Mouse (Mus musculus) ES-Bruce4 (cell line): Measurements from ENCODE around the gene Ick. TPM values are rescaled to one million over a fixed set of nuclear protein-coding genes. Genes with fewer than 3 reads are reported as not detected.
"Not testable (repeated sequence)": the region's sequence is repeated elsewhere in the genome, so short reads cannot be mapped to it uniquely, and the experiment has no call there.

Experiments
- H3K27ac ChIP-seq: 2 replicates; pipeline ENCODE4 v1.5.1; 2012; ENCODE audit warnings: low read length, inconsistent platforms; ENCODE audit not compliant: insufficient read depth
- H3K27me3 ChIP-seq: 2 replicates; pipeline ENCODE4 v1.6.1; 2012; ENCODE audit warnings: mild to moderate bottlenecking, low read length, inconsistent platforms; ENCODE audit not compliant: control insufficient read depth, poor library complexity, insufficient read depth, severe bottlenecking
- H3K36me3 ChIP-seq: 2 replicates; pipeline ENCODE4 v1.6.1; 2012; ENCODE audit warnings: inconsistent platforms, mild to moderate bottlenecking, low read length, moderate library complexity; ENCODE audit not compliant: control insufficient read depth, poor library complexity, insufficient read depth, severe bottlenecking
- H3K4me1 ChIP-seq: one replicate; pipeline ENCODE4 v1.8.1; 2011; ENCODE audit warnings: low read length; ENCODE audit not compliant: control insufficient read depth, insufficient read depth
- H3K4me3 ChIP-seq: 2 replicates; pipeline ENCODE4 v1.5.1; 2011; ENCODE audit warnings: low read depth, mild to moderate bottlenecking, low read length
- H3K9ac ChIP-seq: 2 replicates; pipeline ENCODE4 v1.6.1; 2012; ENCODE audit warnings: low read depth, mild to moderate bottlenecking, inconsistent platforms; ENCODE audit not compliant: poor library complexity, severe bottlenecking
- H3K9me3 ChIP-seq: replicated peaks from 2 replicates; pipeline ENCODE4 v1.6.1; 2012; ENCODE audit warnings: mild to moderate bottlenecking, low read length, inconsistent platforms; ENCODE audit not compliant: control insufficient read depth, poor library complexity, insufficient read depth, severe bottlenecking
- CTCF ChIP-seq: IDR thresholded peaks from one replicate; pipeline ENCODE4 v1.8.1; 2011; ENCODE audit warnings: low read depth, low read length
- EP300 ChIP-seq: IDR thresholded peaks from 2 replicates; pipeline ENCODE4 v1.6.1; 2011; ENCODE audit warnings: low read depth, low read length; ENCODE audit not compliant: insufficient read depth
- POLR2A ChIP-seq: IDR thresholded peaks from one replicate; pipeline ENCODE4 v1.8.1; 2011; ENCODE audit warnings: low read length; ENCODE audit not compliant: insufficient read depth
- polyA plus RNA-seq: library from polyadenylated mRNA; stranded (reverse); fragments of >200 nt; gene quantifications from 2 replicates; pipeline ENCODE4 v1.2.4, GENCODE M21; 2011; ENCODE audit warnings: low read depth; ENCODE audit not compliant: missing spikeins, insufficient read depth, insufficient read length

Gene Ick
- polyA plus RNA-seq, 1 experiment: 17.5 TPM

GRCm38 (mm10) chr9:78179071-78179470, 70.1 kb downstream of the Ick start:
- no peak overlapping the region for H3K27ac ChIP-seq
- H3K4me1 ChIP-seq: no peaks in the 10 kb centered on the region
- no peaks in the 10 kb centered on the region for H3K36me3 ChIP-seq
- no peaks in the 10 kb centered on the region for H3K27me3 ChIP-seq
- no peaks in the 10 kb centered on the region; the same call in 1 of the 2 replicates for H3K9me3 ChIP-seq
- no peak for TF ChIP-seq EP300
- TF ChIP-seq POLR2A: no peak
- TF ChIP-seq CTCF: no peak
- no peak overlapping the region for H3K9ac ChIP-seq
- no peak overlapping the region for H3K4me3 ChIP-seq

- not testable (repeated sequence) for H3K9me3 ChIP-seq, H3K4me1 ChIP-seq, H3K36me3 ChIP-seq, H3K4me3 ChIP-seq, H3K27ac ChIP-seq, H3K27me3 ChIP-seq, H3K9ac ChIP-seq
These were observed 73.5 kb downstream of the Ick start, which contains the start of gene Gsta4 for GRCm38 (mm10) chr9:78182474-78182873. Gene Gsta4 (plus strand): TSS chr9:78182774.

DNA sequence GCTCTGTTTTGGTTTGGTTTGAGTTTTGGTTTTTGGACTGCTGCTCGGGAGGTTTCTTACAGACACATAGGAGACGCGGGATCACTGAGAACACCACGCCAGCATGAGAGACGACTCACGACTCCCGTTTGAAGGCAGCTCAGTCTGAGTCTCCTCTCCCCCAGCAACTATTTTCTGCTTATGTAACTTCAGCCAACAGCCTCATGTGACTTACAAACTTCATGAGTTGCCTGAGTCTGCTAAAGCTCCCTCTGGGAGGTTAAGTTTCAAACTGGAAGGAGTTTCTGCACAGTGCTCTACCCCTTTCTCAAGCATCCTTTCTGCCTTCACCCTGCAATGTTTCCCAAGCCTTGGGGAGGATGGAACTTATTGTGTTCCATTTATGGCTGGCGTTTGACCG, 76.7 kb downstream of the Ick start:
- no peak overlapping the region for H3K4me3 ChIP-seq
- no peak for TF ChIP-seq POLR2A
- TF ChIP-seq EP300: no peak
- no peak for TF ChIP-seq CTCF
- H3K4me1 ChIP-seq: peaks cover 2% of the 10 kb centered on the region
- no peak overlapping the region for H3K27ac ChIP-seq
- no peaks in the 10 kb centered on the region for H3K36me3 ChIP-seq
- no peaks in the 10 kb centered on the region; the same call in 1 of the 2 replicates for H3K9me3 ChIP-seq
- no peaks in the 10 kb centered on the region for H3K27me3 ChIP-seq
- no peak overlapping the region for H3K9ac ChIP-seq

DNA sequence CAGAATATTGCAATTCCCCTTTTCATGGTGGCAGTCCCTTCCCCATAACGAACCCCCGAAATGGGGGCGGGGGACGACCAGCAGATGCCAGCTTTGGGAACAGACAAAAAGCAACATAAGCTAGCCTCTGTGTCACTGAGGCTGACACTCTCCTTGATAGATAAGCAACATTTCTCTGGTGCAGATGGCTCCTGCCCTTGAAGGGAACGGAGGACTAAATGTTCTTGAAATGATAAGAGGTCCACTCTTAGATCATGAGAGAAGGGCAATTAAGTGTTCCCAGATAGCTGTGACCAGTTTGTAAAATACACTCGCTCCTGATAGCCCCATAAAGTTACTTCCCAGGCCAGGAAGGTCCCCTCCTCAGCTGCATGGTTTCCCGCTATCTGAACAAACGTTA, 79.9 kb downstream of the Ick start:
- no peak overlapping the region for H3K27ac ChIP-seq
- no peak overlapping the region for H3K4me3 ChIP-seq
- H3K9me3 ChIP-seq: no peaks in the 10 kb centered on the region
- H3K4me1 ChIP-seq: peaks cover 2% of the 10 kb centered on the region
- H3K36me3 ChIP-seq: no peaks in the 10 kb centered on the region
- no peak overlapping the region for H3K9ac ChIP-seq
- TF ChIP-seq POLR2A (no peak), EP300 (no peak), CTCF (no peak)
- H3K27me3 ChIP-seq: no peaks in the 10 kb centered on the region

DNA sequence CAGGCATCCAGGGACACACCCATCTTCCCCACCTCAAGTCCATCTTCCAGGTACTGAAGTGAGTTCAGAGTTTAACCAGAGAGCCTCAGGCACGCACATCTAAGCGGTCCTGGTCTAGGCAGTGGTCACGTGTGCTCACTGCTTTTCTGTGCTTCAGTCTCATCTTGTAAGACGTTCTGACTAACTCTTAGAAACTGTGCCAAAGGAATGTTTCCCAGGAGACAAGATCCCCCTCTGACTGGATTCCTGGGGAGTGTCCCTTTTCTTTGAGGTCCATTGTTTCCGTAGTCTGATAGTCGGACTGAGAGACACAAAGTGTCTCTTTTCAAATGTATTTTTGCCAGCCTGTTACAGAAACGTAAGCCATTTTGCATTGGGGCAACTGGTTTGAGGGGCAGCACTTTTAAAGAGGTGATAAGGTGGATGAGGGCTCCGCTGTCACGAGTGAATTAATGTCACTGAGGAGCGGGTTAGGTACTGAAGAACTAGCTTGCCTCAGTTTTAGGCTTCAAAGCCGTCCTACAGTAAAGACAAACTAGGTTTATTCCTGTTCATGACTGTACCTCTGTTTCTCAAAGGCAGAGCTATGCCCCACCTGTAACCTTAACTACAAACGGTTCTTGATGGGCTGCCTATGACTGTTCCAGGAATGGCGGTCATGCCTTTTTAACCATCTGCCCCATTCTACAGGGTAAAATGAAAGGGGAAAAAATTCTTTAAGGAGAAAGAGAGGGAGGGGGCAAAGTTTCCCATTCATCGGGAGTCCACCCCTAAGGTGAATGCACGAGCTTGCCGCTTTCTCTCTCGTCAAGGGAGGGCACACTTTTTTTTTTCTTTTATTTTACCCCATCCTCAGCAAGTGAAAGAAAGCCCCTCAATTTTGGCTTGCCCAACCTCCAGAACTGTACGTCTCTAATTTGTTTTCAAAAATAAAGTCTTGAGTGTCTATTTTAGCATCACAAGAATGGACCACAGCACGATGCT, 82.0 kb downstream of the Ick start:
- Histone ChIP-seq H3K4me3 (peak overlapping the region; percentile 51), H3K9me3 (no peaks in the 10 kb centered on the region), H3K27ac (peak overlapping the region; percentile 100), H3K36me3 (0 out of 2 replicates have a peak, but pooled peaks cover 2% of the 10 kb centered on the region), H3K27me3 (no peaks in the 10 kb centered on the region), H3K4me1 (peaks cover 2% of the 10 kb centered on the region), H3K9ac (peak overlapping the region; percentile 80)
- TF ChIP-seq CTCF (no peak), EP300 (peak; percentile 87)

GRCm38 (mm10) chr9:78191736-78192135, 82.7 kb downstream of the Ick start:
- Histone ChIP-seq H3K9me3 (no peaks in the 10 kb centered on the region), H3K27ac (peak overlapping the region; percentile 100), H3K27me3 (no peaks in the 10 kb centered on the region), H3K36me3 (0 out of 2 replicates have a peak, but pooled peaks cover 2% of the 10 kb centered on the region), H3K4me1 (peaks cover 5% of the 10 kb centered on the region), H3K4me3 (peak overlapping the region; percentile 75), H3K9ac (peak overlapping the region; percentile 81)
- TF ChIP-seq POLR2A (peak; percentile 98), EP300 (peak; percentile 81), CTCF (no peak)
